Mouse (Mus musculus) stomach, embryonic 15.5 days (tissue): ENCODE measurements around the gene Scarb1. TPM values are rescaled to one million over a fixed set of nuclear protein-coding genes. Genes with fewer than 3 reads are reported as not detected.

Experiments
- ATAC-seq: fragments of 200-750 bp; cut with Nextera tagmentation; 2 replicates; pipeline ENCODE4 v1.8.0; 2017; ENCODE audit warnings: low read depth, moderate number of reproducible peaks, moderate TSS enrichment; ENCODE audit not compliant: insufficient read depth, low FRiP score
- H3K27ac ChIP-seq: fragments of 300-500 bp; sonication (generic); 2 replicates; pipeline ENCODE4 v1.5.1; 2015; ENCODE audit warnings: mild to moderate bottlenecking, inconsistent platforms
- H3K27me3 ChIP-seq: fragments of 300-500 bp; sonication (generic); replicated peaks from 2 replicates; pipeline ENCODE4 v1.6.1; 2015; ENCODE audit warnings: inconsistent platforms
- H3K36me3 ChIP-seq: fragments of 300-500 bp; sonication (generic); 2 replicates; pipeline ENCODE4 v1.6.1; 2015; ENCODE audit warnings: inconsistent platforms
- H3K4me1 ChIP-seq: fragments of 300-500 bp; sonication (generic); 2 replicates; pipeline ENCODE4 v1.6.1; 2015; ENCODE audit warnings: inconsistent platforms
- H3K4me2 ChIP-seq: fragments of 300-500 bp; sonication (generic); 2 replicates; pipeline ENCODE4 v1.6.1; 2015; ENCODE audit warnings: mild to moderate bottlenecking, inconsistent platforms
- H3K4me3 ChIP-seq: fragments of 300-500 bp; sonication (generic); replicated peaks from 2 replicates; pipeline ENCODE4 v1.5.1; 2015; ENCODE audit warnings: inconsistent platforms
- H3K9ac ChIP-seq: fragments of 300-500 bp; sonication (generic); 2 replicates; pipeline ENCODE4 v1.6.1; 2015; ENCODE audit warnings: inconsistent platforms
- H3K9me3 ChIP-seq: fragments of 300-500 bp; sonication (generic); 2 replicates; pipeline ENCODE4 v1.6.1; 2016; ENCODE audit warnings: inconsistent platforms
- WGBS: fragments of 180-500 bp; shearing (Covaris S2); methylation state at CpG from one replicate; pipeline ENCODE4 v1.1.7; 2015; 5-methylcytosine and 5-hydroxymethylcytosine counted together
- polyA plus RNA-seq: library from polyadenylated mRNA; unstranded; fragments of >200 nt; fragmentation: Nextera tagmentation; extraction: Ambion mirVana; gene quantifications from 2 replicates; pipeline ENCODE4 v1.2.1, GENCODE M21; 2015

Gene Scarb1
- polyA plus RNA-seq, 1 experiment from 2014 or later: 61.9 TPM

DNA sequence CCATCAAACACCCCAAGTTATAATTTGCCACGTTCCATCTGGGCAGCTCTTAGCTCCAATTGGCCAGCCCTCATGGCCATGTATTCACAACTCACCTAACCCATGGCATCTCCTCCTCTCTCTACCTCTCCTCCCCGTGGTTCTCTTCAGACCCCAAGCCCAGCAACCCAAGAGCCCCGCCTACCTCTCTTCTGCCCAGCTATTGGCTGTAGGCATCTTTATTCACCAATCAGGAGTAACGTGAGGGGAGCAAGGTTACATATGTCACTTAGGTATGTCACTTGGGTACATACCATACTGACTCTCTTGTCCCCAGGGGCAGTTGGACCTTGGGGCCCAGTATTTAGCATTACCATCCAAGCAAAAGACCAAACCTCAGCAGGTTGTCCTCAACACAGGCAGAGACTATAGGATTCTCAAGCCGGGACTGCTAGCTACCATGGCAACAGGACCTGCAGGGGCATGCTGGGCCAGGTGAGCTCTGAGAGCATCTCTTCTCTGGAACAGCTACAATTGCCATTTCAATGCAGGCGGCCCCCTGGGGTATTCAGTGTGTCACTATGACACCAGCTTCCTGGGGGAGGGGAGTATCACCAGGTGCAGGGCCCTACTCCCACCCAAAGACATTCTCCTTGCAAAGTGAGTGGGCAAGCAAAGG lies 100.6 kb downstream of the Scarb1 start:
- Histone ChIP-seq H3K36me3 (no peaks in the 10 kb centered on the region), H3K27ac (no peak overlapping the region), H3K9ac (no peak overlapping the region), H3K4me3 (no peak overlapping the region), H3K9me3 (no peaks in the 10 kb centered on the region), H3K4me1 (peaks cover 17% of the 10 kb centered on the region), H3K27me3 (no peaks in the 10 kb centered on the region), H3K4me2 (no peak overlapping the region)
- no peak for ATAC-seq
- WGBS: 26% methylated on average over 6 of the region's 6 CpGs

DNA sequence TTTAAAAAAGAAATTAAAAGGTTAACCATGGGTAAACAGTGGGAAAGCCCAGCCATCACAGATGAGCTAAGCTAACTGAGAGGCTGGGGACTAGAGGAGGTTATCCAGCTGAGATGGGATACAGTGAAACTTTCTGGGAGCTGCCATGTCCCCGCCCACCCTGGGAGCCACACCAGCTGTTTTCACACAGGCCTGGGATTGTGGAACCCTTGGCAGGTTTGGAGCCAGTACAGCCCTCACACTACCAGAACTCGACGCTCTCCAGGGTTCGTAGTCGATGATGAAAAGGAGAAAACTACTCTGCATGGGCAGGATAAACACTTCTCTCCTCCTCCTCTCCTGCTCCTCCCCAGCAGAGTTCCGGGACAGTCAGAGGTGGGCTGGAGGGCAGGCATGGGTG lies 105.0 kb downstream of the Scarb1 start:
- no peaks in the 10 kb centered on the region for H3K9me3 ChIP-seq
- no peaks in the 10 kb centered on the region for H3K27me3 ChIP-seq
- peaks cover 13% of the 10 kb centered on the region for H3K4me1 ChIP-seq
- WGBS: 29% methylated on average over 6 of the region's 6 CpGs
- H3K4me3 ChIP-seq: no peak overlapping the region
- ATAC-seq: peak; percentile 79
- H3K9ac ChIP-seq: no peak overlapping the region
- no peak overlapping the region for H3K4me2 ChIP-seq
- H3K27ac ChIP-seq: peak overlapping the region; percentile 38; the same call in 1 of the 2 replicates
- no peaks in the 10 kb centered on the region for H3K36me3 ChIP-seq

DNA sequence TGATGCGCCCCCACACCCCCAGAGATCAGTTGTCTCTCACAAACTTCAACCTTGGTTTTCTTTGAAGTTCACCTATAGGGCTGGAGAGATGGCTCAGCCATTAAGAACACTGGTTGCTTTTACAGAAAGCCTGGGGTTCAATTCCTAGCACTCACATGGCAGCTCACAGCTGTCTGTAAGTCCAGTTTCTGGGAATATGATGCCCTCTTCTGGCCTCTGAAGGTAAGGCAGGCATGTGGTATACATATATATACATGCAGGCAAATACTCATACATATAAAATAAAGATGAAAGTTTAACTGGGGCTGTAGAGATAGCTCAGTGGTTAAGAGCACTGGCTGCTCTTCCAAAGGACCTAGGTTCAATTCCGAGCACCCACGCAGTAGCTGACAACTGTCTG lies 105.5 kb downstream of the Scarb1 start:
- H3K4me2 ChIP-seq: no peak overlapping the region
- H3K27ac ChIP-seq: no peak overlapping the region
- H3K4me1 ChIP-seq: peaks cover 13% of the 10 kb centered on the region
- no peaks in the 10 kb centered on the region for H3K27me3 ChIP-seq
- no peaks in the 10 kb centered on the region for H3K36me3 ChIP-seq
- H3K4me3 ChIP-seq: no peak overlapping the region
- 92% methylated on average over 3 of the region's 3 CpGs for WGBS
- H3K9ac ChIP-seq: no peak overlapping the region
- ATAC-seq: no peak
- H3K9me3 ChIP-seq: no peaks in the 10 kb centered on the region

DNA sequence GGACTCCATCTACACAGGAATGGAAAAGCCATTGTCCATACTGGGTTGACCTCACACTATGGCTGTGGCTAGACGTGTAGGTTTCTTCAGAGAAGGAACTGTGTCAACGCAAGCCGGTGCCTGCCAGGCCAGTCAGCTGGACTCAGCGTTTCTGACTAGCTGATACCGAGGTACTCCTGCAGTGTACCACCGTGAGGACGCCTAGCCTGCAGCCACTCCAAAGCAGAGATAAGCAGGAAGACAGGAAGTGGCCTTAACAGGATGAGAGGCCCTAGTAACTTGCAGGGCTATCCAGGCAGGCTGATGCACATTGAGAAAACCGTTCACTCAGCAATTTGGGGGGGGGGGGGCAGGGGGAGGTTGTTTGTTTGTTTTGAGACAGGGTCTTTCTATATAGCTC lies 106.5 kb downstream of the Scarb1 start:
- Histone ChIP-seq H3K27ac (no peak overlapping the region), H3K36me3 (no peaks in the 10 kb centered on the region), H3K4me1 (peaks cover 13% of the 10 kb centered on the region), H3K4me3 (no peak overlapping the region), H3K9me3 (no peaks in the 10 kb centered on the region), H3K9ac (no peak overlapping the region), H3K27me3 (no peaks in the 10 kb centered on the region), H3K4me2 (no peak overlapping the region)
- ATAC-seq: no peak
- WGBS: 49% methylated on average over 8 of the region's 8 CpGs

DNA sequence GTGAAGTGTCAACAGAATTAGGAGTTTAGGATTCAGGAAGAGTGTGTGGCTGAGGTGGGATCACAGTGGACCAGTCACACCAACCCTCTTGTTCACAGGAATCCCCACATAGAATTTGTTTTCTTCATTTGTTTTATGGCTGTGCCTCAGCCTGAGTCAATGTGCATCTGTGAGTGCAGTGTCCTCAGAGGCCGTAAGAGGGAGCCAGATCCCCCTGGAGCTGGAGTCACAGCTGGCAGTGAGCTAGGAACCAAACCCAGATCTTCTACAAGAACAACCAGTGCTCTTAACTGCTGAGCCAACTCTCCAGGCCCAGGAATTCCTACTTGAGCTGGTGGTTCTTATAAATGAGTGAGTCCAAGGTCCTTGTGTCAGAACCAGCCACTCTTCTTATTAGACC lies 107.4 kb downstream of the Scarb1 start:
- Histone ChIP-seq H3K9ac (no peak overlapping the region), H3K27ac (no peak overlapping the region), H3K4me2 (no peak overlapping the region), H3K27me3 (no peaks in the 10 kb centered on the region), H3K36me3 (no peaks in the 10 kb centered on the region), H3K9me3 (no peaks in the 10 kb centered on the region), H3K4me1 (peaks cover 13% of the 10 kb centered on the region), H3K4me3 (no peak overlapping the region)
- ATAC-seq: no peak
- WGBS: 94% methylated on average over 1 of the region's 1 CpGs

DNA sequence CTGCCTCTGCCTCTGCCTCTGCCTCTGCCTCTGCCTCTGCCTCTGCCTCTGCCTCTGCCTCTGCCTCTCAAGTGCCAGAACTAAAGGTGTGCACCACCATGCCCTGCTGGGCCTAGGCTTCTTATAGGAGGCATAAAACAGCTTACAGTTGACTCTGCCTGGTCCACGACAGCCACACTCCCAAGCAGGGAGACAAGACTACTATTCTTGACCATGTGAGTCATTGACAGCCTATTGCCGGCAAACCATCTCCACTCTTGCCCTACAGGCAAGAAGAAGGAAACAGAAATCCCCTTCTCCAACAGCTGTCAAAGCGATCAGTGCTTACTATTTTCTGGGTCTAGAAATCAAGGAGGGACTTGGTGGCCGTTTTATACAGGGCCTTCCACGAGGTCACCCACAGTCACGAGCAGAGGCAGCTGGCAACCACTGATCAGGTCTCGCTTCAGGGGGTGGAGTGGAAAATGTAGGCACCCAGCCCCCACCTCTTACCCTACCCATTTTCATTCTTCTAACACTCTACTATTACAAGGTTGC lies 108.4 kb downstream of the Scarb1 start:
- no peak overlapping the region for H3K4me2 ChIP-seq
- no peaks in the 10 kb centered on the region for H3K36me3 ChIP-seq
- 83% methylated on average over 7 of the region's 7 CpGs for WGBS
- no peaks in the 10 kb centered on the region for H3K9me3 ChIP-seq
- no peak overlapping the region for H3K4me3 ChIP-seq
- peaks cover 8% of the 10 kb centered on the region for H3K4me1 ChIP-seq
- no peak overlapping the region for H3K27ac ChIP-seq
- H3K27me3 ChIP-seq: no peaks in the 10 kb centered on the region
- no peak overlapping the region for H3K9ac ChIP-seq
- no peak for ATAC-seq

DNA sequence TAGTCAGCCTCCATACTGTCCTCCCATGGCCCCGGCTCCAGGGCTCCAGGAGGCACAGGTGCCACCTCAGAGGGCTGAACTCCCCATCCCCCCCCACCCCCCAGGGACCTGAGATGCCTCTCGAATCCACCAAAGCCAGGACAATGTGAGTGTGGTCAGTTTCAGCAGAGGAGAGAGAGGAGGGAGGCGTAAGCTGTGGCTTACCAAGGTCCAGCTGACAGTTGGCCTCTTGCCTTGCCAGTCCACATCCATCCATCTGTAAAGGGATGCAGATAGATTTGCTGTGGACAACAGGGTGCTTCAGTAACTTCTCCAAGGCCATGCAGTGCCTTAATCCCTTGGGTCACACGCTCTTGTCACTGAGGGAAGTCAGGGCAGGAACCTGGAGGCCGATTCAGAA lies 110.4 kb downstream of the Scarb1 start:
- Histone ChIP-seq H3K4me3 (no peak overlapping the region), H3K27ac (no peak overlapping the region), H3K4me1 (peaks cover 3% of the 10 kb centered on the region; the same call in 1 of the 2 replicates), H3K27me3 (no peaks in the 10 kb centered on the region), H3K9ac (no peak overlapping the region), H3K9me3 (no peaks in the 10 kb centered on the region), H3K36me3 (no peaks in the 10 kb centered on the region), H3K4me2 (no peak overlapping the region)
- 75% methylated on average over 5 of the region's 5 CpGs for WGBS
- ATAC-seq: no peak

DNA sequence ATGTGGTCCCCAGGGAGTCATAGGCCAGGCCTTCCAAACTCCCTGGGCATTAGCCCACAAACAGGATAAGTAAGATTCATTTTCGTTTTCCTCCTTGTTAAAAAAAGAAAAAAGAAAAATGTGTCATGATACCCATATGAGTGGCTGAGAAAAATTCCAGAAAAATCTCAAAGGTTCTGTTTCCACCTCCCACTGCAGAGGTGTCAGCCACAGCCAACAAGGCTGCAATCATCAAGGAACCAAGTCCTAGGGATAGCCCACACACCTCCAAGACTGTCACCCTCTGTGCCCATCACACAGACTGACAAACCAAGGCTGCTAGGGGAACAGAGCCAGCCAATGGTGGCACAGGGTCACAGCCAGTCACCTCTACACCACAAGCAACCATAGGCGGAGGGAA lies 111.8 kb downstream of the Scarb1 start:
- no peak for ATAC-seq
- no peak overlapping the region for H3K4me2 ChIP-seq
- no peaks in the 10 kb centered on the region for H3K27me3 ChIP-seq
- WGBS: 78% methylated on average over 2 of the region's 2 CpGs
- no peaks in the 10 kb centered on the region for H3K9me3 ChIP-seq
- no peak overlapping the region for H3K27ac ChIP-seq
- no peak overlapping the region for H3K9ac ChIP-seq
- no peaks in the 10 kb centered on the region for H3K4me1 ChIP-seq
- no peaks in the 10 kb centered on the region for H3K36me3 ChIP-seq
- no peak overlapping the region for H3K4me3 ChIP-seq

DNA sequence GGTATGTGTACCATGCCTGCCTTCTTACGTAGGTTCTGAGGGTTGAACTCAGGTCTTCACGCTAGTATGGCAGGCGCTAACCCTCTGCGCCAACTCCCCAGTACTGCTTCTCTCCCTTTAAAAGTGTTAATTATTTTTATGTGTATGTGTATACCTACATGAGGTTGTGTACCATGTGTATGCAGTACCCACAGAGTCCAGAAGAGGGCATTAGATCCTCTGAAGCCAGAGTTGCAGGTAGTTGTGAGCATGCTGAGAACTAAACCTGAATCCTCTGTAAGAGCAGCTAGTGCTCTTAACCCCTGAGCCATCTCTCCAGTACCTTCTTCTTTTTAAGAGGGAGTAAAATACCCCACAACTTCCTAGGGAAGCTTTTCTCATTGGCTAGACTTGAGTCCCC lies 113.2 kb downstream of the Scarb1 start:
- ATAC-seq: no peak
- H3K27ac ChIP-seq: no peak overlapping the region
- no peak overlapping the region for H3K9ac ChIP-seq
- no peaks in the 10 kb centered on the region for H3K36me3 ChIP-seq
- 94% methylated on average over 4 of the region's 4 CpGs for WGBS
- no peaks in the 10 kb centered on the region for H3K4me1 ChIP-seq
- no peaks in the 10 kb centered on the region for H3K9me3 ChIP-seq
- H3K4me3 ChIP-seq: no peak overlapping the region
- no peaks in the 10 kb centered on the region for H3K27me3 ChIP-seq
- H3K4me2 ChIP-seq: no peak overlapping the region

Other genes with a start within 250 kb of the Scarb1 start
- gene Ncor2, start 161.9 kb downstream of the Scarb1 start, polyA plus RNA-seq: 26.7 and 32.5 TPM in 2 replicates
- 0.21 and 0.67 TPM in 2 replicates for gene Gm10382, start 48.2 kb upstream of the Scarb1 start, polyA plus RNA-seq
- gene Ubc, start 49.1 kb upstream of the Scarb1 start, polyA plus RNA-seq: 893 and 1,069 TPM in 2 replicates
- 10.8 and 11.5 TPM in 2 replicates for gene Dhx37, start 93.0 kb upstream of the Scarb1 start, polyA plus RNA-seq
- gene Bri3bp, start 100.5 kb upstream of the Scarb1 start, polyA plus RNA-seq: 45.5 and 46.6 TPM in 2 replicates
- gene Aacs, start 134.7 kb upstream of the Scarb1 start, polyA plus RNA-seq: 58.8 and 61.4 TPM in 2 replicates
- 0.34 and 0.62 TPM in 2 replicates for gene Tmem132b, start 190.7 kb upstream of the Scarb1 start, polyA plus RNA-seq